Mouse (Mus musculus) liver, embryonic 14.5 days (tissue): ENCODE results near the gene Nlrx1.

Experiments
- CTCF ChIP-seq: IDR thresholded peaks from 2 replicates; pipeline ENCODE4 v1.5.1; 2016; ENCODE audit warnings: antibody characterized with exemption, low read depth, control low read depth
- EP300 ChIP-seq: IDR thresholded peaks from 2 replicates; pipeline ENCODE4 v1.6.1; 2016; ENCODE audit warnings: antibody characterized with exemption, low read depth

DNA sequence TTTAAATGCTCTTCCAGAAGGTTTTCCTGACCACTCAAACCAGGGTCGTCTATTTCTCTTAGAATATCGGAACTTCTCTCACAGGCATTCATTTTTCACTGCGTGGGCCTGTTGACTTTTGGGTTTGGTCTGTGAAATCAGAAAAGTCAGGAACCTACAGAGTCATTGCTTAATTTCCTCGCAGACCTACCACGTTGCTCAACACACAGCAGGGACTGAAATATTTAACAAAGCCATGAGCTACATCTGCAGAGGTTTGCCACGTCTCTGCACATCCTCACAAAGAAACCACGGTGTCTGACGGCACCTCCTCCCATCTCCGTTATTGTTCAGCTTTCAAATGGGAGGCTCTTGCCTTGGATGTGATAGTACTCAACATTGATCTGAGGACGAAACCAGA lies 9.4 kb downstream of the Nlrx1 start:
- no peak for TF ChIP-seq EP300
- no peak for TF ChIP-seq CTCF
